Mouse (Mus musculus): ENCODE results near the gene Samd14. TPM values are rescaled to one million over a fixed set of nuclear protein-coding genes. Genes with fewer than 3 reads are reported as not detected.

Gene Samd14
- polyA plus RNA-seq, 1 experiment from 2014 or later: 20.3 TPM

GRCm38 (mm10) chr11:94973313-94973712 lies 36.4 kb upstream of the Samd14 start:
- H3K4me2 ChIP-seq (ENCODE audit: low read length): no peak overlapping the region
- no peaks in the 10 kb centered on the region for H3K27me3 ChIP-seq (replicated peaks; ENCODE audit: control insufficient read depth, insufficient read depth, low read length)
- H3K36me3 ChIP-seq (ENCODE audit: control insufficient read depth, insufficient read depth, low read length): no peaks in the 10 kb centered on the region
- H3K4me3 ChIP-seq (ENCODE audit: low read depth, low read length): no peak overlapping the region
- peaks cover under 1% of the 10 kb centered on the region; the same call in 1 of the 2 replicates for H3K4me1 ChIP-seq (replicated peaks; ENCODE audit: control insufficient read depth, insufficient read depth, low read length)
- no peak for DNase-seq (ENCODE audit: low spot score)
- ATAC-seq (replicated peaks; ENCODE audit: low FRiP score, low TSS enrichment, low read depth): no peak
- WGBS: 48% methylated on average over 4 of the region's 4 CpGs
- no peak overlapping the region for H3K9ac ChIP-seq (ENCODE audit: low read length)
- no peaks in the 10 kb centered on the region for H3K9me3 ChIP-seq (ENCODE audit: control insufficient read depth, low read length)
- no peak overlapping the region for H3K27ac ChIP-seq (ENCODE audit: low read depth)

- Histone ChIP-seq H3K9me3 (ENCODE audit: control insufficient read depth, low read length) (no peaks in the 10 kb centered on the region), H3K9ac (ENCODE audit: low read length) (no peak overlapping the region), H3K4me3 (ENCODE audit: low read depth, low read length) (no peak overlapping the region), H3K27me3 (replicated peaks; ENCODE audit: control insufficient read depth, insufficient read depth, low read length) (no peaks in the 10 kb centered on the region), H3K27ac (ENCODE audit: low read depth) (no peak overlapping the region), H3K4me1 (replicated peaks; ENCODE audit: control insufficient read depth, insufficient read depth, low read length) (peaks cover 4% of the 10 kb centered on the region; the same call in 1 of the 2 replicates), H3K4me2 (ENCODE audit: low read length) (no peak overlapping the region), H3K36me3 (ENCODE audit: control insufficient read depth, insufficient read depth, low read length) (no peaks in the 10 kb centered on the region)
- 82% methylated on average over 2 of the region's 2 CpGs for WGBS
- no peak for ATAC-seq (replicated peaks; ENCODE audit: low FRiP score, low TSS enrichment, low read depth)
- DNase-seq (ENCODE audit: low spot score): no peak
Measured at GRCm38 (mm10) chr11:94974951-94975350, 34.7 kb upstream of the Samd14 start.

- Histone ChIP-seq H3K27ac (ENCODE audit: low read depth) (no peak within 1 kb of the TSS), H3K4me1 (replicated peaks; ENCODE audit: control insufficient read depth, insufficient read depth, low read length) (peaks cover 4% of the 10 kb centered on the region; the same call in 1 of the 2 replicates), H3K4me3 (ENCODE audit: low read depth, low read length) (no peak within 1 kb of the TSS), H3K36me3 (ENCODE audit: control insufficient read depth, insufficient read depth, low read length) (no peaks in the 10 kb centered on the region), H3K4me2 (ENCODE audit: low read length) (no peak within 1 kb of the TSS), H3K27me3 (replicated peaks; ENCODE audit: control insufficient read depth, insufficient read depth, low read length) (no peaks in the 10 kb centered on the region), H3K9ac (ENCODE audit: low read length) (no peak within 1 kb of the TSS), H3K9me3 (ENCODE audit: control insufficient read depth, low read length) (no peaks in the 10 kb centered on the region)
- WGBS: 70% methylated on average over 5 of the region's 5 CpGs
- ATAC-seq (replicated peaks; ENCODE audit: low FRiP score, low TSS enrichment, low read depth): no peak
- no peak for DNase-seq (ENCODE audit: low spot score)
Measured at GRCm38 (mm10) chr11:94976199-94976598, 33.5 kb upstream of the Samd14 start, which contains the start of gene Sgca. Sgca (minus strand) TSS chr11:94976327.

GRCm38 (mm10) chr11:94978178-94978915 lies 31.3 kb upstream of the Samd14 start:
- Histone ChIP-seq H3K27ac (ENCODE audit: low read depth) (no peak overlapping the region), H3K27me3 (replicated peaks; ENCODE audit: control insufficient read depth, insufficient read depth, low read length) (no peaks in the 10 kb centered on the region), H3K4me1 (replicated peaks; ENCODE audit: control insufficient read depth, insufficient read depth, low read length) (peaks cover 4% of the 10 kb centered on the region; the same call in 1 of the 2 replicates), H3K4me3 (ENCODE audit: low read depth, low read length) (no peak overlapping the region), H3K36me3 (ENCODE audit: control insufficient read depth, insufficient read depth, low read length) (no peaks in the 10 kb centered on the region), H3K9ac (ENCODE audit: low read length) (no peak overlapping the region), H3K4me2 (ENCODE audit: low read length) (peak overlapping the region; percentile 52), H3K9me3 (ENCODE audit: control insufficient read depth, low read length) (no peaks in the 10 kb centered on the region)
- DNase-seq (ENCODE audit: low spot score) (no peak), ATAC-seq (replicated peaks; ENCODE audit: low FRiP score, low TSS enrichment, low read depth) (no peak)
- WGBS: 44% methylated on average over 9 of the region's 9 CpGs

- Histone ChIP-seq H3K27me3 (replicated peaks; ENCODE audit: control insufficient read depth, insufficient read depth, low read length) (no peaks in the 10 kb centered on the region), H3K27ac (ENCODE audit: low read depth) (no peak overlapping the region), H3K9me3 (ENCODE audit: control insufficient read depth, low read length) (no peaks in the 10 kb centered on the region), H3K9ac (ENCODE audit: low read length) (no peak overlapping the region), H3K4me3 (ENCODE audit: low read depth, low read length) (peak overlapping the region; percentile 22), H3K4me2 (ENCODE audit: low read length) (peak overlapping the region; percentile 52), H3K4me1 (replicated peaks; ENCODE audit: control insufficient read depth, insufficient read depth, low read length) (peaks cover 4% of the 10 kb centered on the region; the same call in 1 of the 2 replicates), H3K36me3 (ENCODE audit: control insufficient read depth, insufficient read depth, low read length) (no peaks in the 10 kb centered on the region)
- ATAC-seq (replicated peaks; ENCODE audit: low FRiP score, low TSS enrichment, low read depth) (peak; percentile 92), DNase-seq (ENCODE audit: low spot score) (peak; percentile 96)
- 1% methylated on average over 20 of the region's 20 CpGs for WGBS
Measured at GRCm38 (mm10) chr11:94978947-94979346, 30.7 kb upstream of the Samd14 start.

GRCm38 (mm10) chr11:94979462-94980179 lies 30.1 kb upstream of the Samd14 start:
- 0 out of 2 replicates have a peak overlapping the region, but pooled peaks have one; percentile 22 for H3K4me3 ChIP-seq (ENCODE audit: low read depth, low read length)
- ATAC-seq (replicated peaks; ENCODE audit: low FRiP score, low TSS enrichment, low read depth) (0 out of 2 replicates have a peak, but pooled peaks have one; percentile 11), DNase-seq (ENCODE audit: low spot score) (no peak)
- no peak overlapping the region for H3K9ac ChIP-seq (ENCODE audit: low read length)
- H3K27ac ChIP-seq (ENCODE audit: low read depth): no peak overlapping the region
- 75% methylated on average over 11 of the region's 11 CpGs for WGBS
- peak overlapping the region; percentile 52 for H3K4me2 ChIP-seq (ENCODE audit: low read length)
- no peaks in the 10 kb centered on the region for H3K36me3 ChIP-seq (ENCODE audit: control insufficient read depth, insufficient read depth, low read length)
- peaks cover 4% of the 10 kb centered on the region; the same call in 1 of the 2 replicates for H3K4me1 ChIP-seq (replicated peaks; ENCODE audit: control insufficient read depth, insufficient read depth, low read length)
- no peaks in the 10 kb centered on the region for H3K27me3 ChIP-seq (replicated peaks; ENCODE audit: control insufficient read depth, insufficient read depth, low read length)
- H3K9me3 ChIP-seq (ENCODE audit: control insufficient read depth, low read length): no peaks in the 10 kb centered on the region

- Histone ChIP-seq H3K4me3 (ENCODE audit: low read depth, low read length) (no peak overlapping the region), H3K4me1 (replicated peaks; ENCODE audit: control insufficient read depth, insufficient read depth, low read length) (peaks cover 21% of the 10 kb centered on the region), H3K27me3 (replicated peaks; ENCODE audit: control insufficient read depth, insufficient read depth, low read length) (no peaks in the 10 kb centered on the region), H3K36me3 (ENCODE audit: control insufficient read depth, insufficient read depth, low read length) (no peaks in the 10 kb centered on the region), H3K27ac (ENCODE audit: low read depth) (peak overlapping the region; percentile 30; the same call in 1 of the 2 replicates), H3K4me2 (ENCODE audit: low read length) (no peak overlapping the region), H3K9me3 (ENCODE audit: control insufficient read depth, low read length) (no peaks in the 10 kb centered on the region), H3K9ac (ENCODE audit: low read length) (no peak overlapping the region)
- 19% methylated on average over 1 of the region's 1 CpGs for WGBS
- no peak for DNase-seq (ENCODE audit: low spot score)
- ATAC-seq (replicated peaks; ENCODE audit: low FRiP score, low TSS enrichment, low read depth): no peak
Measured at GRCm38 (mm10) chr11:94985140-94985539, 24.5 kb upstream of the Samd14 start.

- DNase-seq (ENCODE audit: low spot score) (no peak), ATAC-seq (replicated peaks; ENCODE audit: low FRiP score, low TSS enrichment, low read depth) (no peak)
- Histone ChIP-seq H3K4me2 (ENCODE audit: low read length) (no peak overlapping the region), H3K4me1 (replicated peaks; ENCODE audit: control insufficient read depth, insufficient read depth, low read length) (peaks cover 25% of the 10 kb centered on the region), H3K27ac (ENCODE audit: low read depth) (no peak overlapping the region; the same call in 1 of the 2 replicates), H3K36me3 (ENCODE audit: control insufficient read depth, insufficient read depth, low read length) (no peaks in the 10 kb centered on the region), H3K9me3 (ENCODE audit: control insufficient read depth, low read length) (no peaks in the 10 kb centered on the region), H3K27me3 (replicated peaks; ENCODE audit: control insufficient read depth, insufficient read depth, low read length) (no peaks in the 10 kb centered on the region), H3K9ac (ENCODE audit: low read length) (no peak overlapping the region), H3K4me3 (ENCODE audit: low read depth, low read length) (no peak overlapping the region)
- WGBS: 66% methylated on average over 5 of the region's 5 CpGs
Measured at GRCm38 (mm10) chr11:94985822-94986221, 23.9 kb upstream of the Samd14 start.
